Mouse (Mus musculus) spleen, embryonic (tissue): ENCODE measurements around the gene Nmu.

ENCODE experiments used
- CTCF ChIA-PET: fragments of 350-600 bp; sonication (Branson Sonifier 250); formaldehyde crosslinking; loops from one replicate; lab custom pipeline; 2022; lab: Charles Lee

Gene Nmu

DNA sequence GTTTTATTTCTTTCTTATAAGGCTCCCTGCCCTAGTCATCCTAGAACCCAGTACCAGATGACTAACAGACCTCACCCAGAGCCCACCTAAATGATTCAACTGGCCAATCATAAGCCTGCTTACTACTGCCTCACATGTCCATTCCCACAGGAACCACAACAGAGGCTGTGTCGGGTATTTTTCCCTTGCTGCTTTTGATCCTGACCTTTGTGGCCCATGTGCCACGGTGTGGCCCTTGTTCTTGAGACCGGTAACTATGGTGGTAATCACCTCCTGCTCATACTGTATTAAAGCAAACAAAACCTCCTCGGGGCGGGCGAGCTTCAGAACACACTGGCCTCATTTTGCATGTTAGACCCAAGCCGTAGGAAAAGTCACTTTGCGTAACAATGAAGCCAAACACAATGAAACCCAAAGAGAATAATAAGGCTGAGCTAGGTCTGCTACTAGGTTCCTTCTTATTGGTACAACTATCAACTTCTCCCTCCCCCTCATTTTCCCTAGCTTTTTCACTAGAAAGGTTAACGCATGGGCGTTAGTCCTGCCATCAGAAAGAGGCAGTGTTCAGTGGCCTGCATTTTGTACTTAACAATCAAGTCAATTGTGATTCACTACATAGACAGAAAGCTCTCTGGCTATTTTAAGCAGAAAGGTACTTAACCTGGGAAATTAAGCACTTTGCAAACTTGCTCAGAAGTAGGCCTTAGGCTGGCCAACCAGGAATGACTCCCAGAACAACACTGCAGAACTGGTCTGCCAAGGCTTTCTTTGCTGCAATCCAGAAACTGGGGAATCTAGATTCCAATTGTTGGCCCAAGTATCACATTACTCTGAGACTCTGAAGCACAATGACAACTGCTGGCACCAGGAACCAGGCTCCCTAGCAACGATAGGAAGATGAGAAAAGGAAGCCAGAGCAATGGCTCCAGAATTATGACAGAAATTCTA lies 42.1 kb downstream of the Nmu start:
- CTCF ChIA-PET = no interaction called here

DNA sequence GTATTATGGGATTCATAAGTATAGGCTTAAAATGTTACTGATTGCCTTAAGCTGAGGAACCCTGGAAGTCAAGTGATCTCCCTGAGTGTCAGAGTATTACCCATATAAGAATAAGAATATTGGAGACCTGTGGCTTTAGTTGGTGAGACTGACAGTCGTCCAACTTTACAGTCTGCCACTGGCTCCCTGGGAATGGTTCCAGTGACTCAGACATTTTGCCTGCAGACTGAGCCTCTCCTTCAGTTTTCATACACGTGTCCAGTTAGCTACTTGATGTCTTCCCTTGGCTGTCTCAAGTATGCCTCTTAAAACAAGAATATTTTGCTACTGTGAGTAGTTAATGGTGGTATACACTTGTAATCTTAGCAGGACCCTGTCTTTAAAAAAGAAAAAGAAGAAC lies 55.4 kb downstream of the Nmu start:
- CTCF ChIA-PET = no interaction called here

DNA sequence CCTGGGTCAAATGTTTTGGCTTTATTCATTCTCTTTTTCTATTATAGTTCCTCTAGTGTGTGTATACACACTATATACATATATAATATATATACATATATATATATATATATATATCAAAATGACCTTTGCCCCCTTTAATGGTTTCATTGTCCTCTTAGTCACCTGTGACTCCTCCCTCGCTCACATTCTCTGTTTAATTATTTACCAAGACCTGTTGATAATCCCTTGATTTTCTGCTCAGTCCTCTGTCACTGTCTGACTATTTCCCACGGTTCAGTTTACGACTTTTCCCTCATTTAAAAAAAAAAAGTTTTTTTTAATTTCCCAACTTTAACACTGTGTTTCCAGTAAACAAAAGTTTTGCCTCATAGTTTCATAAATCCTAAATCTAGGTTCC lies 57.3 kb downstream of the Nmu start:
- CTCF ChIA-PET = no interaction called here

DNA sequence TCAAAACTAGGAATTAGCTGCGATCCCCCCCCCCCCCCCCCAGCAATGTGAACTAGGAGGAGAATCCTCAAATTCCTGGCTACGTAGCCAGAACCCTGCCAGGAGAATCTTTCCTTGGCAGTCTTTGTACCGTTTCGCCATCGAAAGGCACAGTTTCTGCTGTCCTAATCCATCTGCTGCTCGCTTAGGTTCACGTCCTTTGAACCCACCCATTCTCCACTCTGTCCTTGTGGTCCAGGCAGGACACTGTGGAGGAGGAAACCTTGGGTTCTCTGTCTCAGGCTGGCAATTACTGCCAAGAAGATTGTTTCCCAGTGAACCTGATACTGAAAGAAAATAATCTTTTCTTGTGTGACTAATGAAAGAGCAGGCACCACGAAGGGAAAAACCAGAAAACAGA lies 58.0 kb downstream of the Nmu start:
- CTCF ChIA-PET = no interaction called here

DNA sequence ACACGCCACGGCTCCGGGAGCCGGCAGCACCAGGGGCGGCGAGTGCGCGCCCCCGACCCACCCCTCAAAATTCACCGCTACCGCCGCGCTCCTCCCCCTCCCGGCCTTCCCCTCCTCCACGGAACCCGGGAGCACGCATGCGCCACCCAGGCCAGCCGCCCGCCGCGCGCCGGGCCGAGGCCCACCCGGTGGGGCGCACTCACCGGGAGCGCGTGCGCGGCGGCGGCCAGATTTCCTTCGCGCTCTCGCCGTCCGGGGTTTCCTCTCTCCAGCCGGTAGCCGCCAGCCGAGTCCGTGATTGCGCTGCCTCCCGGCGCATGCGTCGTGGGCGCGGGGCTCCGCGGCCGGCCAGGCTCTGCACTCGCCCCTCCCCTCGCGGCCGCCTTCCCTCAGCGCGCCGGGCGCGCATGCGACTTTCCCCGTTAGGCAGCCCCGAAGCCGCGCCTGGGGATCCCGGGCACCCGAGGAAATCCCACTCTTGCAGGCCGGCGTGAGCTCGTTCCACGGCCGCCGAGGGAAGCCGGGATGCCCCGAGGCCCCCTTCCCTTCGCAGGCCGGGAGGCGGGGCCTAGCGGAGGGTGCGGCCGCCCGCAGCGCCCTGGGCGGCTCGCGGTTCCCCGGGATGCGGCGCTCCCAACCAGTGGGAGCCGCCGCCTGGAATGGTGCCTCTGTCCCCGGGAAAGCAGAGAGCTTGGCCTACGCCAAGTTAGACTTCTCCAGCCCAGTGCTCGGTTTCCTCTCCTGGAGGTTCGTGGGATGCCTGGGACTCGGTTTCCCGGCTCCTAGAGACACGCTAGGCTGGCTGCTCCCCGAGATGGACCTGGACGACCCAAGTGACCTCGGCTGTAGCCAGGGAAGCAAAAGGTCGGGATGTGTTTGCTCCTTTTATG lies 58.9 kb downstream of the Nmu start, which contains the start of gene Clock:
Gene Clock, minus strand, starts transcription at position 341 of the 890 bp plus-strand sequence.
- CTCF ChIA-PET = interaction anchor here (0.6 kb wide), 1 partner anchor 12 kb away, joined by 3 read pairs; no protein-coding TSS in a partner anchor

DNA sequence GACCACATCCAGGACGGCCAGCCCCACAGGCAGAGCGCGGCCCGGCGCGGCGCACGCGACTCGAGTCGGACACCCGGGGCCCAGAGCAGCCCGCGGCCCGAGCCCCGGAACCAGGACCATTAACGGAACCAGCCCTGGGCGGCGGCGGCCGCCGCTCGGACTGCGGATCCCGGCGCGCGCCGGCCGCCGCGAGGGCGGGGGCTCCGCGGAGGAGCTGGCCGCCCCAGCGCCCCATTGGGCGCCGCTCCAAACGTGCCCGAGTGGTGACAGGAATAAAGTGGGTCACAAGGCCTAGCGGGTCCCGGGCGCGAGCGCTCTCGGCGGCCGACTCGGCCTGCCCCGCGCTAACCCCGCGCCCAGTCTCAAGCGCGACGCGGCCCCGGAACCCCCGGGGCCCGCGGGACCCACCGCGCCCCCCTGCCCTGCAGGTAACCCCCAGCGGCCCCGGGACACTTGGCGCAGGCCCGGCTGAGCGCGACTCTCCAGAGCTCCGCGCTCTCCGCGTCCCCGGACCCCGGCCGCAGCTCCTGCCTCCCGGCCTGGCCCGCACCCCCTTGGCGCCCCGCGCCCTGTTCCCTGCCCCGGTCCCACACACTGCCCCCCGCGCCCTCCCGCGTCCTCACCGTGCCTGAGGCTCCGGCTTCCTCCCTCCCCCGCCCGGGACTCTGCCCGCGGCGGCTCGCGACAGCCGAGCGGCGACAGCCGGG lies 59.7 kb downstream of the Nmu start:
- CTCF ChIA-PET = interaction anchor here (0.6 kb wide), 2 partner anchors 13 to 193 kb away, joined by 3 read pairs; no protein-coding TSS in a partner anchor

DNA sequence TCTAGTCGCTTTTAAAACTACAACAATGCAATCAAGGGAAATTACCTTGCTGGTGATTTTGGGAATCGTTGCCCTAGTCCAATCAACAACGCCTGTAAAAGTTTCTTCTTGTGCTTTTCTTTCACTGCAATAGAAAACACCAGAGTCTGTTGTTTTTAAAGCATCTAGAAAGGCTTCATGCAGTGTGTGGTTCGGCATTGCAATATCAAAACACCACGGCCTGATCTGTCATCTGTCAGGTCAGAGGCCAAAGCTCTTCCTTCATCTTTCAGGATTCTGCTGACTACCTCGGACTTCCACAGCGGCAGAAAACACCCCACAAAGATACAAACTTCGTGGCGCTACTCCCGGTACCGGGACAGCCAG lies 60.2 kb downstream of the Nmu start:
- CTCF ChIA-PET = no interaction called here

DNA sequence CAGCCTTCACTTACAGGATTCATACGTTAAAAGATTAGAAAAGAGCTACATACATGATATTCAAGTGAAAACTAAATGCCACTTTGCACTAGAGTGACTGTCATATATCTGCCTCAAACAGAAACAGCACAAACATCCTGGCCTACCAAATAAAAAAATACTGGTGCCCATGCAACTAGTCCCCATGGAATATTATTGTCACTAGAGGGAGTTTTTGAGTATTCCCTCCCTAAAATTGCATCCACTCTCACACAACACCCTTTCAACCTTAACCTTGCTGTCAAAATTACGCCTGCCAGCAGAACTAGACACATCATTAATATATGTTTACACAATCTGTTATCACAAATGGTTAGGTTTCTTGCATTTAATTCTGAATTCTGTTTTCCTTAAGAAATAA lies 61.6 kb downstream of the Nmu start:
- CTCF ChIA-PET = no interaction called here

DNA sequence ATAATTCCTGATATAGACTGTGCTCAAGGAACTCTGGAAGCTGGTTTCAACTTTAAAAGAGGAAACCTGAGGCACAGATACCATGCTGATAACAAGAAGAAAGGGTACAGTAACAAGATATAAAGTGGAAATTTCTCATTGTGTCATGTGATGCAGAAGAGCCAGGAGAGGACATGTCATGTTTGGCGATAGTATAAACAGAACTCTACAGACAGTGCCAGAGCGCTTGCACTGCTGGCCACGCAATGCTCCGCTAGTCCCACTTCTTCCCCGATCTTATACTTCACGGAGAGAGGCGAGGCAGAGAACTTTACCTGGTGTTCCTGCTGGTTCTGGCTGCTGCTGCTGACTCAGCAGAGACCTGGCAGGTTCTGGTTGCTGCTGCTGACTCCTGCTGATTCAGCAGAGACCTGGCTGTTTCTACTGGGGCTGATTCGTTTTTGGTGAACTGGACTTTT lies 74.3 kb downstream of the Nmu start:
- CTCF ChIA-PET = no interaction called here

DNA sequence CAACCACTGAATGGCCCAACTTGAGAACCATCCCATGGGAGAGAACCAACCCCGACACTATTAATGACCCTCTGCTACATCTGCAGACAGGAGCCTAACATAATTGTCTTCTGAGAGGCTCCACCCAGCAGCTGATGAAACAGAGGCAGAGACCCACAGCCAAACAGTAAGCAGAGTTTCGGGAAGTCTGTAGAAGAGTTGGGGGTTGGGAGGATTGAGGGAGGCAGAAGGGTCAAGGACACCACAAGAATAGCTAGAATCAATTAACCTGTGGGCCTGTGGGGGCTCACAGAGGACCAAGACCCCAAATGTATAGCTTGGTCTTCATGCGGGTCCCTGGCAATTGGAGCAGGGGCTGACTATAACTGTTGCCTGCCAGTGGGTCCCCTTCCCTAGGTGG lies 75.3 kb downstream of the Nmu start:
- CTCF ChIA-PET = no interaction called here

DNA sequence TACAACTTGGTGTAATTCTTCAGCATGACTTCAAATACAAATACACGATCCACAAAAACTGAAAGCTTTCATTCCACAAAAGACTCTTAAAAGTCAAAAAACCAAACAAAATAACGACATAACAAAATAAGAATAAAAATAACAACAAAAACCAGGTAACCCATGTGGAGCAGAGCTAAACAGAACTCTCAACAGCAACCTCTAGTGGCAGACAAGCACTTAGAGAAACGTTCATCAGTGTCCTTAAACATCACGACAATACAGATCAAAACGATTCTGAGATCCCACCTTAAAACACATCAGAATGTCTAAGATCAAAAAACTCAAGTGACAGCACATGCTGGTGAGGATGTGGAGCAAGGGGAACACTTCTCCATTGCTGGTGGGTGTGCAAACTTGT lies 76.5 kb downstream of the Nmu start:
- CTCF ChIA-PET = no interaction called here

DNA sequence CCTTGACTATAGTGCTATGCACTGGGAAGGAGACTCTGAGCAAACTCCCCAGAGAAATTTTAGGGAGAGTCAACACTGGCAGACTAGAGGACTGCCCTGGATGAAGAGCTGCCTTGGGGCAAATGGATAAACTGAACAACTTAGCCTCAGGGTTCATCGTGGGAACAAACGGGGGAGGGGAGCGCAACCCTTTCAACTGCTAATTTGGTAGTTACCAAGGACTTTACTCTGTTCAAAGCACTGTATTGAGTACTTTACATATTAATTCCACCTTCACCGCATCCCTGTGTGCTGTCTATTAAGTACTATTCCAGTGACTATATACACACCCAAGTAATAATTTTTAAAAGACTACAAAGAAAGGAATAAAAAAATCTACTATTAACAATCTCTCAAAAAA lies 77.9 kb downstream of the Nmu start:
- CTCF ChIA-PET = no interaction called here

DNA sequence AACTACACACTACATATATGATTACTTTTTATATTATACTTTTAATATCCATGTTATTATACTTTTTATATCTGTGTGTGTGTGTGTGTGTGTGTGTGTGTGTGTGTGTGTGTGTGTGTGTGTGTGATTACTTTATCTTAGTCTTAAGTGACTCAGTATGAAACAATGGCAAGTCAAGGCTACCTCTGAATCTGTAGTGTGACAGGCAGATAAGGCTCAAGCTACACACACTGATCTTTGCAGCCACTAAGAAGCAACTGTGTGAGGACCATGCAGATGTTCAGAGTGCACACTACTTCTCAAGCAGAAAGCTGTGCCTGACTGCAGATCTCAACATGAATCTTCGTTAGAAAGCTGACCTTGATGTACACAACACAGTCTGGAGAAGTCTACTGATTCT lies 79.7 kb downstream of the Nmu start:
- CTCF ChIA-PET = no interaction called here
